Mouse (Mus musculus): ENCODE results near the gene Sprr1b.

- TF ChIP-seq CTCF (IDR thresholded peaks at IDR 0.05; ENCODE audit: control insufficient read depth, insufficient read depth, low read length) (no peak), POLR2A (IDR thresholded peaks at IDR 0.05; ENCODE audit: borderline replicate concordance, control insufficient read depth, low read depth, low read length) (no peak)
These were observed 31.5 kb upstream of the Sprr1b start for GRCm38 (mm10) chr3:92470111-92470510.
